In genomic region chr2:3887845-3888433, GRCm38 (mm10) we compare ENCODE assay signal across 13 mouse cellular contexts.
DNase-seq lines count a peak whose midpoint lies in the region; ATAC-seq and TF ChIP-seq lines count a peak whose summit lies in the region.
"Had no signal": no experiment of that assay in that cellular context is flagged by ENCODE, and none has a peak within 500 bp of the region (broad histone marks: within the 10 kb centered on the region; RNA-seq: fewer than 3 reads in every experiment).

No protein-coding gene starts in this region.

- peaks cover 3% of the 10 kb centered on the region; the same call in 1 of the 2 replicates for H3K27me3 ChIP-seq in forebrain, embryonic 11.5 days (ENCODE audit: control insufficient read depth, insufficient read depth, low read length)
- H3K27me3 ChIP-seq in hindbrain, postnatal 0 days (ENCODE audit: insufficient read depth, low read length), result no peaks in the 10 kb centered on the region
- H3K27me3 ChIP-seq in heart, adult 2 months (ENCODE audit: control insufficient read depth, insufficient read depth, low read length), result no peaks in the 10 kb centered on the region
- no peaks in the 10 kb centered on the region for H3K27me3 ChIP-seq in heart, embryonic 10.5 days (ENCODE audit: insufficient read depth, poor library complexity, severe bottlenecking)
- H3K27me3 ChIP-seq: liver, embryonic 13.5 days had no signal

- TF ChIP-seq POLR2A in brain, embryonic 14.5 days (IDR thresholded peaks at IDR 0.05; ENCODE audit: borderline replicate concordance, extremely low read depth, insufficient read depth, insufficient read length, poor library complexity, severe bottlenecking), result no peak
- TF ChIP-seq POLR2A in heart, adult 2 months (IDR thresholded peaks at IDR 0.05; ENCODE audit: insufficient read depth, low read depth, low read length), result no peak

- no peak overlapping the region for H3K9ac ChIP-seq in forebrain, embryonic 11.5 days (ENCODE audit: low read length)
- no peak overlapping the region for H3K9ac ChIP-seq in hindbrain, postnatal 0 days (replicated peaks; ENCODE audit: low read length)
- no peak overlapping the region for H3K9ac ChIP-seq in heart, adult 2 months (ENCODE audit: low read depth, low read length)
- H3K9ac ChIP-seq: liver, embryonic 13.5 days had no signal

- no peaks in the 10 kb centered on the region for H3K9me3 ChIP-seq in forebrain, embryonic 11.5 days (ENCODE audit: control insufficient read depth, low read length)
- no peaks in the 10 kb centered on the region for H3K9me3 ChIP-seq in hindbrain, postnatal 0 days (ENCODE audit: low read length)
- H3K9me3 ChIP-seq in heart, embryonic 10.5 days, result no peaks in the 10 kb centered on the region
- H3K9me3 ChIP-seq: liver, embryonic 13.5 days had no signal

- H3K36me3 ChIP-seq in forebrain, embryonic 11.5 days (ENCODE audit: control insufficient read depth, insufficient read depth, low read length), result no peaks in the 10 kb centered on the region
- no peaks in the 10 kb centered on the region for H3K36me3 ChIP-seq in hindbrain, postnatal 0 days (ENCODE audit: insufficient read depth, low read length)
- no peaks in the 10 kb centered on the region for H3K36me3 ChIP-seq in heart, adult 2 months (ENCODE audit: control insufficient read depth, insufficient read depth, low read length)
- H3K36me3 ChIP-seq in heart, embryonic 10.5 days, result no peaks in the 10 kb centered on the region
- H3K36me3 ChIP-seq: liver, embryonic 13.5 days had no signal

- DNase-seq in brain, embryonic 14.5 days (ENCODE audit: low read depth), result peak; percentile 68
- DNase-seq in forebrain, embryonic 11.5 days (ENCODE audit: low spot score), result peak; percentile 74
- peak; percentile 37 for DNase-seq in hindbrain, postnatal 0 days (ENCODE audit: low spot score)
- peak; percentile 22 for DNase-seq in neural tube, embryonic 10.5 days (ENCODE audit: extremely low spot score, low spot score)
- DNase-seq in heart, adult 2 months, result no peak
- DNase-seq in spleen, postnatal 4 days (ENCODE audit: low spot score in 2 of 2), result no peak
- no peak for DNase-seq in heart, embryonic 10.5 days (ENCODE audit: low spot score)
- DNase-seq: cerebellum, postnatal 14 days; heart, adult 11 months; kidney, adult 18-20 months; layer of hippocampus, postnatal 36 days; liver, embryonic 13.5 days had no signal

- TF ChIP-seq CTCF in brain, embryonic 14.5 days (IDR thresholded peaks at IDR 0.05; ENCODE audit: borderline replicate concordance, extremely low read depth, insufficient read depth, insufficient read length), result no peak
- no peak for TF ChIP-seq CTCF in hindbrain, postnatal 0 days (IDR thresholded peaks at IDR 0.05; ENCODE audit: low read depth)
- TF ChIP-seq CTCF in heart, adult 2 months (IDR thresholded peaks at IDR 0.05), result no peak

- no peak overlapping the region for H3K27ac ChIP-seq in forebrain, embryonic 11.5 days (ENCODE audit: low read depth, low read length)
- H3K27ac ChIP-seq in hindbrain, postnatal 0 days, result no peak overlapping the region
- no peak overlapping the region for H3K27ac ChIP-seq in heart, adult 2 months
- no peak overlapping the region for H3K27ac ChIP-seq in heart, embryonic 10.5 days
- H3K27ac ChIP-seq: liver, embryonic 13.5 days had no signal

- H3K4me3 ChIP-seq in forebrain, embryonic 11.5 days (ENCODE audit: low read depth, low read length), result no peak overlapping the region
- H3K4me3 ChIP-seq in hindbrain, postnatal 0 days (ENCODE audit: low read length), result peak overlapping the region; percentile 10; the same call in 1 of the 2 replicates
- no peak overlapping the region for H3K4me3 ChIP-seq in heart, adult 2 months
- no peak overlapping the region for H3K4me3 ChIP-seq in heart, embryonic 10.5 days
- H3K4me3 ChIP-seq: liver, embryonic 13.5 days had no signal

- no peaks in the 10 kb centered on the region for H3K79me2 ChIP-seq in heart, adult 2 months (replicated peaks; ENCODE audit: control insufficient read depth, insufficient read depth, low read length)

- 19% methylated on average over 14 of the region's 14 CpGs for WGBS in forebrain, embryonic 11.5 days
- 25% methylated on average over 14 of the region's 14 CpGs for WGBS in hindbrain, postnatal 0 days
- WGBS in heart, adult 2 months, result 66% methylated on average over 14 of the region's 14 CpGs
- 72% methylated on average over 14 of the region's 14 CpGs for WGBS in heart, embryonic 10.5 days

- H3K4me1 ChIP-seq in forebrain, embryonic 11.5 days (replicated peaks; ENCODE audit: control insufficient read depth, insufficient read depth, low read length), result peaks cover 2% of the 10 kb centered on the region; the same call in 1 of the 2 replicates
- H3K4me1 ChIP-seq in hindbrain, postnatal 0 days (ENCODE audit: insufficient read depth, low read length), result peaks cover 5% of the 10 kb centered on the region; the same call in 1 of the 2 replicates
- no peaks in the 10 kb centered on the region for H3K4me1 ChIP-seq in heart, adult 2 months (ENCODE audit: control insufficient read depth, insufficient read depth, low read length)
- no peaks in the 10 kb centered on the region for H3K4me1 ChIP-seq in heart, embryonic 10.5 days
- H3K4me1 ChIP-seq: liver, embryonic 13.5 days had no signal

- intact Hi-C loops in heart, adult 2 months (cut with DNase I), result no loop called here

- H3K4me2 ChIP-seq in forebrain, embryonic 11.5 days (ENCODE audit: low read depth, low read length, severe bottlenecking), result 0 out of 2 replicates have a peak overlapping the region, but pooled peaks have one; percentile 0
- peak overlapping the region; percentile 43 for H3K4me2 ChIP-seq in hindbrain, postnatal 0 days (ENCODE audit: low read depth, low read length)
- H3K4me2 ChIP-seq: liver, embryonic 13.5 days had no signal

- peak; percentile 83 for ATAC-seq in forebrain, embryonic 11.5 days (replicated peaks; ENCODE audit: low FRiP score)
- peak; percentile 49; the same call in 1 of the 2 replicates for ATAC-seq in hindbrain, postnatal 0 days
- ATAC-seq in granulocyte monocyte progenitor cell, adult 5-6 weeks (replicated peaks; ENCODE audit: poor library complexity, severe bottlenecking), result no peak

- no peak for TF ChIP-seq EP300 in heart, adult 2 months (IDR thresholded peaks at IDR 0.05; ENCODE audit: insufficient read depth, low read depth, low read length)

Comparison
In these comparisons a context has a peak if more than half of its experiments do, and no peak if none do; other contexts are left out.
1. DNase-seq: peak in brain, embryonic 14.5 days (single experiment), forebrain, embryonic 11.5 days (single experiment), hindbrain, postnatal 0 days (single experiment) and neural tube, embryonic 10.5 days (single experiment); none in heart, adult 2 months (0 of 2), spleen, postnatal 4 days (0 of 2) and heart, embryonic 10.5 days (single experiment).